Comparison of ENCODE assay signal across 8 mouse cellular contexts in genomic region chr5:76588551-76589283, GRCm38 (mm10). TPM values are rescaled to one million over a fixed set of nuclear protein-coding genes. Genes with fewer than 3 reads are reported as not detected.
DNase-seq lines count a peak whose midpoint lies in the region; ATAC-seq lines count a peak whose summit lies in the region.

Cep135 (plus strand) TSS chr5:76588698.

- no peaks in the 10 kb centered on the region for H3K27me3 ChIP-seq in hindbrain, embryonic 10.5 days (ENCODE audit: insufficient read depth, poor library complexity, severe bottlenecking)

- WGBS in hindbrain, embryonic 10.5 days, result under 1% methylated on average over 92 of the region's 92 CpGs

- H3K27ac ChIP-seq in hindbrain, embryonic 10.5 days, result peak within 1 kb of the TSS; percentile 99

- no peaks in the 10 kb centered on the region for H3K9me3 ChIP-seq in hindbrain, embryonic 10.5 days

- DNase-seq in Muller cell, postnatal 12 days (ENCODE audit: inconsistent ontology term), result peak; percentile 91
- DNase-seq in cerebellum, adult 9-10 months, result peak; percentile 86
- DNase-seq in hindbrain, embryonic 10.5 days (ENCODE audit: low spot score), result peak; percentile 89
- DNase-seq in layer of hippocampus, postnatal 14 days (ENCODE audit: low spot score in 2 of 2), result peak; percentile 84 to 86
- DNase-seq in lung, postnatal 10 days, result peak; percentile 93
- DNase-seq in ovary, postnatal 14 days (ENCODE audit: low spot score), result peak; percentile 87
- peak; percentile 62 to 84 for DNase-seq in thymus, postnatal 10 days (ENCODE audit: low spot score in 2 of 2)

- peaks cover 20% of the 10 kb centered on the region for H3K4me1 ChIP-seq in hindbrain, embryonic 10.5 days (replicated peaks)

- ATAC-seq in frontal cortex, adult (ENCODE audit: low TSS enrichment), result peak; percentile 96

- H3K36me3 ChIP-seq in hindbrain, embryonic 10.5 days, result peaks cover 26% of the 10 kb centered on the region

- H3K4me3 ChIP-seq in hindbrain, embryonic 10.5 days, result peak within 1 kb of the TSS; percentile 92

RNA-seq across cellular contexts. Expression of gene Cep135, which starts in this region (rescaled TPM):
- polyA plus RNA-seq in hindbrain, embryonic 10.5 days (2016; fragmentation: Nextera tagmentation; extraction: Ambion mirVana), result 7.2 and 10.0 TPM in 2 replicates
- 1 to 10 TPM; 6.5 to 6.9 TPM for total RNA-seq in layer of hippocampus, postnatal 14 days (2021)

Comparison
In these comparisons a context has a peak if more than half of its experiments do, and no peak if none do; other contexts are left out.
1. Peak in every context shown above with its lines: DNase-seq, ATAC-seq, H3K4me3 ChIP-seq and H3K27ac ChIP-seq.